Mouse (Mus musculus) spleen, adult 2 months (tissue): Measurements from ENCODE around the gene Apex1.

Experiments
- CTCF ChIP-seq: fragments of 200-500 bp; IDR thresholded peaks from 2 replicates; pipeline ENCODE4 v1.5.1; 2011; ENCODE audit warnings: mild to moderate bottlenecking, inconsistent platforms; ENCODE audit not compliant: insufficient read depth, insufficient read length, insufficient replicate concordance; ENCODE audit errors: extremely low read depth
- POLR2A ChIP-seq: fragments of 200-500 bp; IDR thresholded peaks from 2 replicates; pipeline ENCODE4 v1.6.1; 2011; ENCODE audit warnings: low read depth, low read length, inconsistent platforms

DNA sequence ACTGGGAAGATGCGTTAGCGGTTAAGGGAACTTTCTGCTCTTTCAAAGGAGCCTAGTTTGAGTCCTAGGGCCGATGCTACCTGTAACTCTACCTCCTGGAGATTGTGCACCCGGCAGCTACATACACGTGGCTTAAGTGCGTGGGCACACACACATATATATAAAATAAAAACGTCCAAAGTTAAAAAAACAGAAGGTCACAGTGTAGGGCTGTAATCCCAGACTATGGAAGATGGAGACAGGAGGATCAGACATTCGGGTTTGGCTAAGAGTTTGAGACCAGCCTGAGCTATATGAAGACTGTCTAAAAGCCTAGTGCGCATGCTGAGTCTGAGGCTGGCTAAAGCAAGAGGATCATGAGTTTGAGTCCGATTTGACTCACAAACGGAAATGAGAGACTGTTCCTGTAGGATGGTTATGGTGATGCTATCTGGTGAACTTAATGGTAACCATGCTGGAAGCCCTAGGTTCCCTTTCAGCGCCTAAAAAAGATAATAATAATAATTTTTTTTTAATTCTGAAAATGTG, 6.8 kb downstream of the Apex1 start:
- TF ChIP-seq CTCF (no peak), POLR2A (no peak)
